Mouse (Mus musculus) frontal cortex, postnatal 25 days (tissue): ENCODE measurements around the gene Nfatc2ip.

Source experiments
- DNase-seq, 2 experiments: peaks; one replicate each; pipeline ENCODE4 v3.0.0; 2022; ENCODE audit warnings: low spot score in 2 of 2

Nfatc2ip gene

DNA sequence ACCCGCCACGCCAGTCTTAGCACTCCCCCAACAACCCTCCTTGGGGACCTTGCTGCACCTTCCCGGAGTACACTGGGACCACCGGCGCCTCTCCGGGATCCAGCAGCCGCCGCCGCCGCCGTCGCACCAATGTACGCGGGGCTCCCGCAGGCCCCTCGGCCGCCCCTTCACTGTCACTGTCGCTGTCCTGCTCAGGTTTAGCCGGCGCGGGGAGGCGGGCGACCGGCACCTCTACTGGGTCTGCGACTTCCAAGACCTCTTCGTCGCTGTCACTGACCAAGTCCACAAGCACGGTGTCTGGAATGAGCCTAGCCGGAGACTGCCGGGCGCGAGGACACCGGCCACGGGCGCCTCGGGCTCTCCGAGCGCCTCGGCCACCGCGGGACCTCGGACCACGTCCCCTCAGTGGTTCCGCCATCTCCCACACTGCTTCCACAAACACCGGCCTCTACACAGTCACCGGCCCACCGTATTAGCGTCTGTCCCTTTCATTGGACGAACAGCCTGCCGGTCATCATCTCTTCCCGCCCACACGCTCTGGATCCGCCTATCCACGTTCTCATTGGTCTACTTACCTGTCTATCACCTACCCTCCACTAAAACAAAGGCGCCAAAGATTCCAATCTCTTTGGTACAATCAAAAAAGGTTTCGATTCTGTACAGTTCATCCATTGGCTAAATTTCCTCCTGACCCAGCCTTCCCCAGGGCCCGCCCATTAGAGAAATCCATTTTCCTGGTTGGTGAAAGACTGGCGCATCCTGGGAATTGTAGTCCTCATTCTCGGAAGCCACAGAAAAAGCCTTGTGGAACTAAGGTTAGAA lies at the start of gene Nfatc2ip:
Gene Nfatc2ip (minus strand): TSS at position 440 of the 822 bp plus-strand sequence.
- DNase-seq = peak; percentile 98 to 99

DNA sequence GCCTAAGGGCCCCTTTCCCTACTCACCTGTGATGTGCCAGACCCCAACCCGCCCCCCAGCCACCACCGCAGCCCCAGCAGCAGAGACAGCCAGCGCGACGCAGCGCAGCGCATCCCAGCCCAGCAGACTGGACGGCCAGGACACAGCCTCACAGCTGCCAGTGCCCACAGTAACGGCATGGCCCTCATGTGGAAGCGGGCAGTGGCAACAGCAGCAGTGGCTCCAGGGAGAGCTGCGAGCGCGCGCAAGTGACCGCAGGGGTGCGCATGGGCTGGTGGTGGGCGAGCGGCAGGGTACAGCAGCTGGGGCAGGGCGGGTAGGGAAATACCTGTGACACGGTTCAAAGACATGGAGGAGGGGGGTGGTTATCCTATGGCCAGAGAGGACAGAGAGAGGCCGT lies 49.7 kb upstream of the Nfatc2ip start:
- DNase-seq = no peak

GRCm38 (mm10) chr7:126445104-126445815 lies 48.7 kb upstream of the Nfatc2ip start:
- DNase-seq = no peak

GRCm38 (mm10) chr7:126444536-126444935 lies 48.0 kb upstream of the Nfatc2ip start:
- no peak for DNase-seq

DNA sequence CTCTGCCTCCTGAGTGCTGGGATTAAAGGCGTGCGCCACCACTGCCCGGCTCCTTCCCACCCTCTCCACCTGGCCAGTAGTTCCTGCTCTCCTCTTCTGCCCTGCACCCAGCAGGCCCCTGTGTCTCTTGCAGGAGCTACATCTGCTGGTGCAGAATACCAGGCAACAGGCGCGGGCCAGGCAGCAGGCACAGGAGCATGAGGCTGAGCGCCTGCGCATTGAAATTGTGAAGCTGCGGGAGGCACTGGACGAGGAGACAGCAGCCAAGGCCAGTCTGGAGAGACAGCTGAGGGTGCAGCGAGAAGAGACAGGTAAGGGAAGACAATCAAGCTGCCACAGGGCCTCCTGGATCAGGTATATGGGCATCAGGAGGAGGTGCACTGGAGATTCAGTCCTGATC lies 47.5 kb upstream of the Nfatc2ip start:
- no peak for DNase-seq

DNA sequence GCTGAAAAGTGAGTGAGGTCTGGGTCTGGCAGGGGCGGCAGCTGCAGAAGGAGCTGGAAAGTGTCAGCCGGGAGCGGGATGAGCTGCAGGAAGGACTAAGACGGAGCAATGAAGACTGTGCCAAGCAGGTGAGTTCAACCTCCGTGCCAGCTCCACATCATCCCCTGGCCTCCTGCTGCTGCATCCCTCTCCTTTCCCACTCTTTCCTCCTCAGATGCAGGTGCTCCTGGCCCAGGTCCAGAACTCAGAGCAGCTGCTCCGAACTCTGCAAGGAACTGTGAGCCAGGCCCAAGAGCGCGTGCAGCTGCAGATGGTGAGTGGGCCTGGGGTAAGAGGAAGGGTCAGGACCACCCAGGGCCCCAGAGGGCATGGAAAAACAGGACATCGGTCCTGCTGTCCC lies 43.6 kb upstream of the Nfatc2ip start:
- DNase-seq = no peak

GRCm38 (mm10) chr7:126436851-126437250 lies 40.3 kb upstream of the Nfatc2ip start:
- DNase-seq = peak; percentile 6 to 18

DNA sequence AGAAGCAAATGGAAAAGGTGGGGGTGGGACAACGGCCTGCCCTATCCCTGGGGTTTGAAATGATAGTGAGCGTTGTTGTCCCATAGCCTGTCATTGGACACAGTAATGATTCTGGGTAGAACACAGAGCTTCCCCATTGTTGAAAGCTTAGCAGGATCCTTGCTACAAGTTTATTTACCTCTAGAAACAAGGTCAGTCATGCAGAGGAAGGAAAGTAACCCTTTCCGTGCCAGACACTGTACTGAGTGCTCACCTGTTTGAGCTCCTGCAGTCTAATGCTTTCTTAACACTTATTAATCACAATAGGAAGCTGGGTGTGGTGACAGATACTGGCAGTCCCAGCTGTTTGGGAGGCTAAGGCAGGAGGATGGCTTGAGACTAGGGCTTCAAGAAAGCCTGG lies 39.3 kb upstream of the Nfatc2ip start:
- no peak for DNase-seq

- DNase-seq = no peak
Measured at GRCm38 (mm10) chr7:126434726-126435125, 38.2 kb upstream of the Nfatc2ip start.

DNA sequence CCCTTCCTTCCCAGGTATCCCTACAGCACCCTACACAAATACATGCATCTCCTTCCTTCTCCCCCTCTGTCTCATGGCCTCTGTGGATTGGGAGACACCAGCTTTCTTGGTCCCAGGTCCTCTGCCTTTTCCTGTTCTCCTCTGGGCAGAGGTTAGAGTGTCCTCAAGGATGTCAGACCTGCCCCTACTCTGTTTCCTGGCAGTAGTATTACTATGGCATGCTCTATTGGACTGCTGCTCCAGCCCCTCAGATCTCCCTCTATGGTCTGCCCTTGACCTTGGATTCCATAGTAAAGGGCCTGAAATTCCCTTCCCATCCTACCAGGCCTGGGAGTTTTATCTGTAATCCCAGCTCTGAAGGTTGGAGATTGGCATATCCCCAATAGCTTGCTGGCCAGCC lies 33.6 kb upstream of the Nfatc2ip start:
- no peak for DNase-seq

DNA sequence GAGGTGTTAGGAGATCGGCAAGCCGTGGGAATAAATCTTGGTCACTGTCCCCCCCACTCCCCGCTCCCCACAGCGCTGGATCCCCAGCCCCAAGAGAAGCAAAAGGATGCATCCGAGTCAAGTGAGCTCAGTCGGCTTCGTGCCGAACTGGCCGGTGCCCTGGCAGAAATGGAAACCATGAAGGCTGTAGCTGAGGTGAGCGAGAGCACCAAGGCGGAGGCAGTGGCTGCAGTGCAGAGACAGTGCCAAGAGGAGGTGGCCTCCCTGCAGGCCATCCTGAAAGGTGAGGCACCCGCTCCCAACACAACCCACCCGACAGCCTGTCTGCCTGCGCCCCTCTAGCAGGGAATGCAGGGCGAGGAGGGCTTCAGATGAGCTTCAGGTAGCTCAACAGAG lies 33.0 kb upstream of the Nfatc2ip start:
- no peak for DNase-seq

- DNase-seq = peak; percentile 92 to 96
Measured at GRCm38 (mm10) chr7:126428631-126429502, 32.3 kb upstream of the Nfatc2ip start, which contains the start of gene Rabep2. Gene Rabep2 (plus strand): TSS chr7:126428759.

- no peak for DNase-seq
Measured at GRCm38 (mm10) chr7:126428154-126428553, 31.6 kb upstream of the Nfatc2ip start.

GRCm38 (mm10) chr7:126427323-126427860 lies 30.9 kb upstream of the Nfatc2ip start:
- DNase-seq = no peak

GRCm38 (mm10) chr7:126424161-126424560 lies 27.6 kb upstream of the Nfatc2ip start:
- DNase-seq = no peak

DNA sequence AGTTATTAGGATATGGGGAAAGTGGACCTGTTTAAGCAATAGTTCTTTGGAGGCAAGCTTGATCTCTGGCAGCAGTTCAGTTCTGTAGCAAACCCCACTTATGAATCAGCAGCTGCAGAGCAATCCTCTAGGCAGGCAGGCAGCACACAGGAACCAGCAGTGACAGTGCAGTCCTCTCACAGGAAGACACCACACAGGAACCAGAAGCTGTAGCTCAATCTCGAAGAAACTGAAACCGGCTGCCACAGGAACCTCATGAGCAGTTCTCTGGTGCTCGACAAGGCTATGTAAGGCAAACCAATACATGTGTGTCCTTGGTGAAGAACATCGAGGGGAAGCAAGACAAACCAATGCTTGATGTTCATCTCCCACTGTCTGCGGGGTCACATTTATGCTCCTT lies 25.2 kb upstream of the Nfatc2ip start:
- DNase-seq = no peak

- no peak for DNase-seq
Measured at GRCm38 (mm10) chr7:126418496-126418895, 22.0 kb upstream of the Nfatc2ip start.

DNA sequence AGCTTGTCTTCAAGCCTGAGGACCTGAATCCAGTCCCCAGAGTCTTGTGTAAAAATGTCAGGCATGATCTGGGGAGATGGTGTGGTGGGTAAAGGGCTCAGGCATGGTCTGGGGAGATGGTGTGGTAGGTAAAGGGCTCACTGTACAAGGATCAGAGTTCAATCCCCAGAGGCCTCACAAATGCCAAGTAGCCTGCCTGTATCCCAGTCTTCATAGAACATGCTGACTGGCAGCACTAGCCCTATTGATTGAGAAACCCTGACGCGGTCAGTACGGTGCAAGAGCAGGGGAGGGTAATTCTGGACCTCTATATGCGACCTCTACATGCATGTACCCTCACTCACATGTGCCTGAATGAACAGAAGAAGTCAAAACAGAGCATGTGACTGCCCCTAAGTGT lies 21.1 kb upstream of the Nfatc2ip start:
- no peak for DNase-seq

DNA sequence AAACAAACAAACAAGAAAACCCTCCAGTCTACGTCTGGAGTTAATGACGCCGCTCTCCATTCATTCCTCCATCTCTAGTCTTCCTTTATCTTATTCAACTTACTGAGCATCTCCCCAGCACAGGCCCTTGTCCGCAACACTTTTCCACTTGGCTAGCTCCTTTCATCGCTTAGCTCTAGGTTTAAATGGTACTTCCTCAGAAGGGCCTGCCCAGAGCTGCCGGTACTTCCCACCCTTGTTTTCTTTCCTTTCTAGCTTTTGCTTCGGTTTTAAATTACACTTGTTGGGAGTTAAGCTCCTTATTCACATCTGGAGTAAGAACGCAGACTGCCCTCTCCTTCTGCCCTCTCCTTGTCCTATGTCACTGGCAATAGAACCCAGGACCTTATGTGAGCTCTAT lies 20.5 kb upstream of the Nfatc2ip start:
- DNase-seq = no peak

GRCm38 (mm10) chr7:126416615-126417014 lies 20.1 kb upstream of the Nfatc2ip start:
- no peak for DNase-seq

- DNase-seq = no peak
Measured at GRCm38 (mm10) chr7:126414725-126415124, 18.2 kb upstream of the Nfatc2ip start, which contains the start of gene Cd19. Gene Cd19 (minus strand): TSS chr7:126414889.

GRCm38 (mm10) chr7:126411061-126411460 lies 14.5 kb upstream of the Nfatc2ip start:
- DNase-seq = no peak
